Mouse (Mus musculus) urinary bladder, adult 2 months (tissue): ENCODE measurements around the gene Dnajc17. TPM values are rescaled to one million over a fixed set of nuclear protein-coding genes. Genes with fewer than 3 reads are reported as not detected.

Experiments used
- DNase-seq: peaks from one replicate; pipeline ENCODE4 v3.0.0; 2022; ENCODE audit warnings: low spot score
- polyA plus RNA-seq: library from polyadenylated mRNA; depleted of rRNA; stranded (reverse); fragments of >200 nt; gene quantifications from 2 replicates; pipeline ENCODE4 v1.2.3, GENCODE M21; 2012

Gene Dnajc17
- polyA plus RNA-seq, 1 experiment: 32.4 TPM

GRCm38 (mm10) chr2:119198049-119198448, 10.5 kb downstream of the Dnajc17 start:
- no peak for DNase-seq

- DNase-seq: no peak
These were observed 11.1 kb downstream of the Dnajc17 start for GRCm38 (mm10) chr2:119197493-119197892.

GRCm38 (mm10) chr2:119196316-119197108, 12.1 kb downstream of the Dnajc17 start:
- no peak for DNase-seq

GRCm38 (mm10) chr2:119194140-119194539, 14.5 kb downstream of the Dnajc17 start:
- no peak for DNase-seq

GRCm38 (mm10) chr2:119190969-119191368, 17.6 kb downstream of the Dnajc17 start:
- DNase-seq: no peak

- DNase-seq: peak; percentile 75
These were observed 19.4 kb downstream of the Dnajc17 start for GRCm38 (mm10) chr2:119189029-119189710.

GRCm38 (mm10) chr2:119182914-119183313, 25.7 kb downstream of the Dnajc17 start:
- DNase-seq: no peak

- no peak for DNase-seq
These were observed 31.1 kb downstream of the Dnajc17 start for GRCm38 (mm10) chr2:119177384-119177939.

GRCm38 (mm10) chr2:119176761-119177160, 31.8 kb downstream of the Dnajc17 start:
- no peak for DNase-seq

GRCm38 (mm10) chr2:119175614-119176013, 33.0 kb downstream of the Dnajc17 start:
- DNase-seq: no peak

GRCm38 (mm10) chr2:119174866-119175265, 33.7 kb downstream of the Dnajc17 start:
- DNase-seq: no peak

GRCm38 (mm10) chr2:119173991-119174651, 34.5 kb downstream of the Dnajc17 start, which contains the start of gene Gm14137:
TSS of gene Gm14137 (plus strand) at chr2:119174509.
- DNase-seq: no peak

GRCm38 (mm10) chr2:119172862-119173576, 35.6 kb downstream of the Dnajc17 start:
- no peak for DNase-seq

GRCm38 (mm10) chr2:119172446-119172845, 36.1 kb downstream of the Dnajc17 start:
- DNase-seq: no peak

- DNase-seq: no peak
These were observed 37.0 kb downstream of the Dnajc17 start for GRCm38 (mm10) chr2:119171574-119171973.

GRCm38 (mm10) chr2:119170282-119170681, 38.3 kb downstream of the Dnajc17 start:
- no peak for DNase-seq

GRCm38 (mm10) chr2:119167866-119168256, 40.7 kb downstream of the Dnajc17 start:
- no peak for DNase-seq

GRCm38 (mm10) chr2:119166901-119167865, 41.4 kb downstream of the Dnajc17 start, which contains the start of gene Gchfr:
TSS of gene Gchfr (plus strand) at chr2:119167773.
- DNase-seq: peak; percentile 56

GRCm38 (mm10) chr2:119165401-119165800, 43.2 kb downstream of the Dnajc17 start:
- DNase-seq: no peak

- DNase-seq: no peak
These were observed 44.6 kb downstream of the Dnajc17 start for GRCm38 (mm10) chr2:119163999-119164398.
